Mouse (Mus musculus) frontal cortex, postnatal 36 days (tissue): ENCODE measurements around the gene E330009J07Rik.

Experiments used
- DNase-seq, 2 experiments: peaks; one replicate each; pipeline ENCODE4 v3.0.0; 2022; ENCODE audit warnings: low spot score in 2 of 2

The E330009J07Rik gene

DNA sequence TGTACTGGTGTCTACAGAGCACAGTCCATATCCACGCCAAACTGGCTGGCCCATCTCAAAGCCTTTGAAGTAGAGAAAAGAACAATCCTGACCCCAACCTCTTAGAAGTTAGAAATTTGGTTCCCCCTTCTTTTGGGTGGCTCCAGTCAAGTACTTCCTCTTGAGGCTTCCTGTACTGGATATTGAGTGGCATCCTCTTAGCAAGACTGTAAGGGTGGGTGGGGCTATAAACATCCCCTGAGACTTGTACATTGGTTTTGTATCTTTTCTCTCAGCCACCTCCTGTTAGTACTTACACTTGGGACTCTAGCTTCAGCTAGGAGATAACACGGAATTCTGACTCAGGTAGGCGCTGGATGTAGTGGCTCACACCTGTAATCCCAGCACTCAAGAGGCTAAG is 5.7 kb downstream of the E330009J07Rik start:
- DNase-seq: no peak

DNA sequence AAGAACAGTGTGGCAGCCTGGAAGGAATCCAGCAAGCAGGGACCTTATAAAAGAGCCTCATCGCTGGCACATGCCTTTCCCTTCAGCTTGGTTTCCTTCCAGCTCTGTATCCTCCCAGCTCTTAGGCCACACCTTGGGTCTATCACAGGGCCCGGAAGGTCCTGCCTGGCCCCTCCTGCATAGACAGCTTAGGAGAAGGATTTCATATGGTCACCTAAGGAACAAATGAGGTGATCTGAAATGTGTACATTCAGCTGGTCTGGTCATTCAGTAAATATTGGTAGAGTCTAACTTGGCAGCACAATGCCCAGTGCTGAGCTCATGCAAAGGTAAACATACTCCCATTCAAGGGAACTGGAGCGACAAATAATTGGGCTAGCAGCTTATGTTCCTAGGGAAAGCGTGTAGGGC is 6.4 kb downstream of the E330009J07Rik start:
- DNase-seq: no peak

DNA sequence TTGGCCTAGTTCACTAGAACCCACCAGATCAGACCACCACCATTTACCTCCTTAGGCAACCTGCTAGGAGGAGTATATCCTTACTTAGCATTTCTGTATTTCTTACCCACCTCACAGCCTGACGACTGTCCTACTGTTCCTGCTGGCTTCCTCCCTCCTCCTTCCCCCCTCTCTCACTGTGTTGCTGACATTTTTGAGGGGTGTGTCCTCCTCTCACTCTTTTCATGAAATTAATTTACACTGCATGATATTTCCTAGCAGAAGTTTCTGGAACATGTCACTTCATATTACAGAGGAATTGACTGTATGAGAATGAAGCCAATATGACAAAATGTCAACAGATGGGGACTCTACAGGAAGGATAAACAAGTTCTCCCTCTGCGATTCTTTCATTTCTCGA is 7.2 kb downstream of the E330009J07Rik start:
- DNase-seq: no peak

DNA sequence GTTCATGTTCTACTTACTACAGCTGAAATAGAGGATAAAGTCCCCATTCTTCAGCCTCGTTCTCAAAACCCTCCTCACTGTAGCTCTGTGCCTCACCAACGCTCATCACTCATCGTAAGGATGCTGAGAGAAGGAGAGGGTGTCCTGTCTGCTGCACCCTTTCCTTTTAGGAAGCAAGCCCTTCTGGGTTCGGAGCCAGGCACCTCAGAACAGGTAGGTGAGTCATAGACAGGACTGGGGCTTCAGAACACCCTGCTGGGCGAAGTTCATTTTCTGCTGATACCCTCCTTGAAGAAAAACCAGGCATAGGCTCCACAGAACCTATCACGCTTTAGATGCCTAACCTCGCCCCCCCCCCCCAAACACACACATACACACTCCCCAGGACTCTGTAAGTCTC is 8.5 kb downstream of the E330009J07Rik start:
- no peak for DNase-seq

DNA sequence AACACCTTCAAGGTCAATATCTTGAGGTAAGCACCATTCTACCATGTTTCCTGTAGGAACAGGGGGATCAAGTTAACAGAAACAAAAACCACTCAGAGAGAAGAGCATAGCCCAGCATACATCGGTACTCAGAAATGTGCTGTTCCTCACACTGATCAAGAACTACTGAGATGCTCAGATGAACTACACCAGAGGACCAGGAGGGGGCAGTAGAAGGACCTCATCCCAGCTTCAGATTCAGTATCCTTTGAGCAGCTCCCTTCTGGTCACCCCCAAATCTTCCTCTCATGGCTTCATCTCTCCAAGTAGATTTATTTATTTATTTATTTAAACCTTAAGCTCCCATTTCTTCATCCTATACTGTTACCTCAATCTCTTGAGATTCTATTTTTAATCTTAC is 12.2 kb downstream of the E330009J07Rik start:
- peak in 1 of 2 experiments; percentile 62 for DNase-seq

DNA sequence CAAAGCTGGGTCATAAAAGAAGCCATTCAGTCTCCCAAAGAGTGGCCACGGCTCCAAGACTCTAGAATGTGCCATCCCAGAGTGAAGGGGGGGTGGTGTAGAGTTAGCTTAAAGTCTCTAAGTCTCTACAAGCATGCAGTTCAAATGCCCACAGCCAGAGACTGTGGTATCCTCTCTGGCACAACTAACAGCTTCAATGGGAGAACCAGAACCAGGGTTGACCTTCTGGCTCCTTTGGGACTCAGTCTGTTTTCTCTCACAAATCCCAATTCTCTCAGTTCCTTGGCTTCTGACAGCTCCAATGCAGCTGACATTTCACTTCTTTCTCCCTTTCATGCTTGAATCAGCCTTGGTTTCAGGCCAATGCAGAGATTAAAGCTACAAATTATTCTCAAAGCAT is 12.9 kb downstream of the E330009J07Rik start:
- no peak for DNase-seq

DNA sequence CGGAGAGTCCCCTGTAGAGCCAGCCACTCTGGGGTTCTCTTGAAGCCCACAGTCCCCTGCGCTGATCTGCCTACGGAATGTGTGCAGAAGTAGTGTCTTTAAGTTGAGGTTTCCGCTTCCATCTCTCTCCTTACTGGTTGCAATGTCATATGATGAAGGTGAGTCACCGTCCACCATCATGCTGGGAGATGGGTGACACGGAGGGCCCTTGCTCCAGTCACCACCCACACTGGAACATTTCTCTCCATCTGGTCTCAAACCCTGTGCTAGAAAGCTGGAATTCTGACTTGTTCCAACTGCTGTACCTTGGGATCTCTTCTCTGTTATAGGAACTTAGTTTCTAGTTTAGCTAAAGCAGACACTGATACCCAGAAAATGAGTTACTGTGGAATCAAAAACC is 14.8 kb downstream of the E330009J07Rik start:
- no peak for DNase-seq

DNA sequence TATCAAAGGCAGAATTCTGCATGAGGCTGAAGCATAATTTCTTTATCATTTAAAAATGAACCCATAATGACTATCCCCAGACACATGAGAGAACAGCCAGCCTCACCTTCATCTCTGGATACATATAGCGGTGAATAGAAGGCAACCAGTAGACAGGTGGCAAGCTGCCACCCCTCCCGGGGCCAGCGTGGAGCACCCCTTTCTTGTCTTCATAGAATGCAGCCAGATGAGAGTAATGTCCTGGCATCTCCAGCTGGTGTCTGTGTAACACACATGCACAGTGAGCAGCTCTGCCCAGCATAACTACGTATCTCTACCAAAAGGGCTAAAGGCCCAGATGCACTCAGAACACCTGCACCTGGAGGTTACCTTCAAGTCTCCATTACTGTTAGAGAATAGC is 17.5 kb downstream of the E330009J07Rik start:
- DNase-seq: no peak

DNA sequence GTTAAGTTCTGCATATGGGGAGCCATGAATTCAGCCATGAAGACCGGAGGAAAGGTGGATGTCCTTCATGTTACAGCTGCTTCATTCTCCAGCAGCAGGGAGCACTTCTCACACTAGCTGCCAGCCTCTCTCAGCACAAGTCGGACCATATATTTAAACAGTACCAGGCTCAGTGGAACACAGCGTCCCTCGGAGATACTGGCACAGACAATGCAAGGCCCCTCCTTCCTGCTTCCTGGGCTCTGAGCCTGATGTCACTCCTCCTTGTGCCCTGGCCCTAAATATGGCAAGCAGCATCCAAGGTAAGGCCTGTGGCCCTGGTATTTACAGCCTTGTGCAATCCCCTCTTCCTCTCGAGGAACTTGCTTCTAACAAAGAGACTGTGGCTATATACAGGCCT is 20.1 kb downstream of the E330009J07Rik start:
- DNase-seq: no peak

DNA sequence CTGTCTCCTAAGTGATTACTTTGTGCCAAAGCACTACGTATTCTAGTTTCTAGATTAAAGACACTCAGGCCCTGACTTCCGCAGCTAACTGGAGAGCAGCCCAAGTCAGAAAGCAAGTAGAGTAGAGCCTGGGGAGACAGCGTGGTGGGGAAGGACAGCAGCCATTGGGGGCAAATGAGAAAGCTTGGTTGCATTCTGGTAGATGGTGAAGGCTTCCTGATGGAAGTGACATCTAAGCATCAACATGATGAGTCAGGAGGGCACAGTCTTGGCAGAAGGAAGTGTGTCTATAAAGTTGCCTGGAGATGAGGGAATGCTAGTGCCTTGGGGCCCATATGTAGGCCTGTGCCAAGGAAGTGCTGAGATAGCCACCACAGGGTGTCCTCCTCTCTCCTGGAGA is 22.4 kb downstream of the E330009J07Rik start:
- no peak for DNase-seq

DNA sequence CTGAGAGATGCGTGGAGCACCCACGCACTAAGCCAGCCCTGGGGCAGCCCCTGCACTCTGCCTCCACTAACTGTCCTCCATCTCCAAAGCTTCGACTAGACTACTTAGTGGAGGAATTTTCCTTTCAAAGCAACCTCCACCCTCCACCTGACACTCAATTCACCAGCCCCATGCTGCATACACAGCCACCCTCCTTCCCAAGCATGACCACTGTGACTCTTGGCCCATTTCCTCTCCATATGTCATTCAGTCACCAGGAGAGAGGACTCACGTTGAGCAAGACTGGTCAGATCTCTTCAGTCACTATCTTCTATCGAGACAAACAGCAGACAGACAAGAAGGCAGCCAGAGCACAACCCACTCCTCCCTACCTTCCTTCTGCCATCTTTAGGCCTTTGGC is 22.9 kb downstream of the E330009J07Rik start:
- no peak for DNase-seq

DNA sequence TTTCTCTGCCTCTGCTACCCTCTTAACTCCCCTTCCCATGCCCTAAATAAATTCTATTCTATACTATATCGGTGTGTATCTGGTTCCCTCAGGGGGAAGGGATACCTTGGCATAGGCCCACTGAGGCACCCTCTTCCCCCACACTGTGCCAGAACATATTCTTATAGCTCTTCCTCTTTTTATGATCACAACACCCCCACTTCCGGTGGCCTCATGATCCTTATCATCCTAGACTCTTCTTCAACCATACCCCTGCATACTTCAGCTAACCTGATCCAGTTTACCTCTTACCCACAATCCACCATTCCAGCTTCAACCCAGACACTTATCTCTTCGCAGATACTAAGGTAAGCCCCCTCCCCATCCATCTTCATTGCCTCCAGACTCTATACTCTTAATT is 24.9 kb downstream of the E330009J07Rik start:
- no peak for DNase-seq

DNA sequence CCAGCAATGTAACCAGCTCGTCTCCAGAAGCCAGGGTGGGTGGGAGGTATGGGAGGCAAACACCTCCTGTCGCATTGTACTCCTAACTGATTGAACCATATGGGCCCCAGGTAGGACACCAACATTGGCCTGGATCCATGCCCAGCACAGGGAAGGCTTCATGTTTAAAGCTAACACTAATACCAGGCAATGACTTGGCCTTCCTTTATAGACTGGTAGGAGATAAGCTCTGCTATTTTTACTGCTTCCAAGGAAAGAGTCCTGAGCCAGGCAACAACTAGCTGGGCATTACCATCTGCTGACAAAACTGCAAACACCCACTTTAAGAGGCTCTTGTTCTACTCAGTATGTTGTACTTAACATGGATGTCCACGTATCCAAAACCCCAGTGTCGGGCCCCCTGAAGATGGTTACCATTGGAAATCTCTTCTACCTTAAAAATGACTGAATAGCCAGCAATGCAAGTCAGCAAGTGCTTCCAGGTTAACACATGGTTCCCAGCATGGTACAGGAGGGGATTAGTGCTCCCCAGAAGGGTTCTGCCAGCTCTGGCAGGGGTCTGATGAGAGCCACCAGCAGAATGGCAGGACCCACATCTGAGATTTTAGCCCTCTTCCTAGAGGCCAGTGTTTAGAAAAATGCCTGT is 32.2 kb downstream of the E330009J07Rik start:
- no peak for DNase-seq

DNA sequence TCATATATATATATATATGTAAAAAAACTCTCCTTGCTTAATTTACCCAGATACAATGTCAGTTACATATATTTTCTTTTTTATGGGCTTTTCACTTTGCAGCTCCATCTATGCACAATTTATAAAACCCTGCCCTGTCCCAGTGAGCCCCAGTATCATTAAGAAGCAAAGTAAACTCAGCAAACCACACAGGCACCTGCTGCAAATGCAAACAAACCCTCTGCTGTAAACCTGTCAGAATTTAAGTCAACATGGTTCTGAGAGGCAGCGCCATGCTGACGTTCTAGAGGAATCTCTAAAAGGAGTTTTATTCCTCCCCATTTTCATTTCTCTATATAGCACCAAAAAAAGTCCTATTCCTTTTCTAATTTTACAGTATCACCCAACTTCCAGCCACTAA is 33.9 kb downstream of the E330009J07Rik start:
- no peak for DNase-seq

DNA sequence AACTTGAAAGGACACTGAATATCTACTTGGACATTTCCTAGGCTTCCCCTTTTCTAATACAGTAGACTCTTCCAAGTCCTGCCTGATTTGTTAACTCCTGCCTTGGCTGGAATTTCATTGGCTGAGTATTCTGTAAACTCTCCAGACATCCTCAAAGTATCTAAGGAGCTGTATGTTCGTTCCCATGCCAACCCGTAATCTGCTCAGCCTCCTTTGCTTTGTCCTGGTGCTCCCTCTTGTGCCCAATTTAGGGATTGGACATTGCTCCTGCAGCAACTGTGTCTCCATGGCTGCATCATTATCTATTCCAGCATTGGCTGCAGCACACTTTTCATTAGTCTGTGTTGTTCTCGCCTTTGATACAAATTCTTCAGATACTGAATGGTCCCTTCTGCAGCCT is 42.7 kb downstream of the E330009J07Rik start:
- peak; percentile 82 to 94 for DNase-seq

DNA sequence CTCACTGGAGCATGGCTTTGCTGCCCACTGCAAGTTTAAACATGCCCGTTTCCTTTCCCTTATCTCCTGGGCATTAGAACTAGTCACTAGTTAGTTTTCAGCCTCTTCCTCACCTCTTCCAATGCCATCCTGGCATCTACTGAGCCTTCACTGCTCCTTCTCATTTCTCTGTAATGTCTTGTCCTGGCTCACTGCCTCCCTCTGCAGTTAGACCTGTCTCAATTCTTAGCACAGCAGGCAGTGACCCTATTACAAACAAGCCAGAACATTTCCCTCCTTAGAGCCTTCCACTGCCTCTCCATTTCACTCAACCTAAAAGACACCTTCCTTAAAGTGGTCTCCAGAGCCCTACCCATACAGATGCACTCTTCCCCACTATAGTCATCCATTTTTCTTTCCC is 45.0 kb downstream of the E330009J07Rik start:
- no peak for DNase-seq

DNA sequence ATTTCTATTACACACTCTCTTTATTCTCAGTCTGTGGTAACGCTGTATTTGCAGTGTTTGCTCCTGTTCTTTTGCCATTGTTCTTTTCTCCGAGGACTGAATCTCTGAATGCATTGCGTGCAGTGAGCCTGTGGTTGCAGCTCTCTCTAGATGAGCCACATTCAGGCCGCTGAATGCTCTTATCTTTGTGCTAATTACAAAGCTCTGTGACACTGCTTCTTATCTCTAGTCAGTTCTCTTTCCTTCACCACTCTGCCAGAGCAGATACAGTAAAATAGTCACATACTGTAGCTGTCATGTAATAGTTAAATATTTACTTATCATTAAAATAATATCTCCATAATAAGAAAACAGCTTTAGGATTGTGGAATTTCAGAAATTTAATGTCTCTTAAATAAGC is 47.3 kb downstream of the E330009J07Rik start:
- no peak for DNase-seq

DNA sequence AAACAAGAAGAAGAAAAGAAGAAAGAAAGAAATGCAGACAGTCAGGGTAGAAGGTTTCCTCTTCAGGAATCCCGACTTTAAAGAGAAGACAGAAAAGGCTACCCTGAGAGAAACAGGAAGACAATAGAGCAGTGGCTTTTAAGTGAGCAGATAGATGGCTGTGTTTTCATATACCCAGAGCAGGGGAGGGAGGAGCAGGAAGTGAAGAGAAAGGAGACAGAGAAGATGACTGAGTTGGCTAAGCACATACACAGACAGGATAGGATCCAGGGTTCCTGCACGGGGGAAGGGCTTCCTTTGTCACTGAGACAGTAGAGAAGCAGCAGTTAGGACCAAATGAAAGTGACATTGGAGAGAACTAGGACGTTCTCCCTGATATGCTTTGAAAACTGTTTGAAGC is 50.3 kb downstream of the E330009J07Rik start:
- no peak for DNase-seq

DNA sequence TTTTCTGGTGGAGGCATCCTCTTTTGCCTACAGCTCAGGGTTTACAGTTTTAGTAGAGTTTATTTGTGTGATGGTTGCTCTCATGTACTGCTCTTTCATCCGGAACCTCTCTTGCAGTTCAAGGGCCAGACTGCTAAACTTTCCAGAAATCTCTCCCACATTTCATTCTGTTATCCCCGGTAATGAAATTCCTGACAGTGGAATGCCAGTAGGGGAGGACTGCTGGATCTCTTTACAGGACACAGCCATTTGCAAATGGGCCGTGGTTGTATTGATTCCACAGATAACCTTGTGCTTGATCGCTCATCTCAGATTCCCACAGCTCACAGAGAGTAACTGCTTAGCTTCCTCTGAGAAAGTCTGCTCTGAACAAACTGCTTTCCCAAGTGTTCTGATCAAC is 54.0 kb downstream of the E330009J07Rik start:
- no peak for DNase-seq

DNA sequence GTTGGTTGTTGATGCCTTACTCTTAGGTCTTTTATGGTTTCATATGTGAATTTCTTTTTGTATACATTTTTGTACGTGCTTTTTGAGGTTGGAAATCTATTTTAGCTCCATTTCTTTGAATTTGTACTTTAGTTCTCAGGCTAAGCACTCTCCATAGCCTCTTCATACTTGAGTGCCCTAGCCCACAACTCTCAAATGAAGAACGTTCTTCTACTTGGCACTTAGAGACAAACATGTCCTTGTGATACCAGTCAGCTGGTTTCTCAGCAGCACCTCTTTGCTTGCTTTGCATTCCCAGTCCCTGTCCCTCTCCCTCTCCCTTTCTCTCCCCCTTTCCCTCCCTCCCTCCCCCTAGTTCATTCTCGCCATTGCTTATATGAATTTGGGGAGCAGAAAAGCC is 55.8 kb downstream of the E330009J07Rik start:
- DNase-seq: no peak

DNA sequence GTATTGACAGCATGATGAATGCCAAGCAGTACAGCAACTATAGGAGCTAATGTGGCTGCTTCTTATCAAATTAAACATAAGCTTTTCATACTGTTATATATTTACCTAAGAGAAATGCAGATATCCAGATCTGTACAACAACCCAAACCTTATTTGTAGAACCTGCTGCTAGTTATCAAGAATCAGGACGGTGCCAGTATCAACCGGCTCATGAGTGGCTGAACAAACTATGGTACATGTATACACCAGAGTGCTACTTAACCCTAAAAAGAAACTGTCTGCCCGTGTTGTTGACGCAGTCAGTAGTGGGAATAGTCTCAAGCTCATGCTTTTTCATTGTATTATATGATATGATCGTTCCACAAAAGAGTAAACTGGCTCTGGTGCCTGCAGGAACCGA is 64.9 kb downstream of the E330009J07Rik start:
- no peak for DNase-seq

DNA sequence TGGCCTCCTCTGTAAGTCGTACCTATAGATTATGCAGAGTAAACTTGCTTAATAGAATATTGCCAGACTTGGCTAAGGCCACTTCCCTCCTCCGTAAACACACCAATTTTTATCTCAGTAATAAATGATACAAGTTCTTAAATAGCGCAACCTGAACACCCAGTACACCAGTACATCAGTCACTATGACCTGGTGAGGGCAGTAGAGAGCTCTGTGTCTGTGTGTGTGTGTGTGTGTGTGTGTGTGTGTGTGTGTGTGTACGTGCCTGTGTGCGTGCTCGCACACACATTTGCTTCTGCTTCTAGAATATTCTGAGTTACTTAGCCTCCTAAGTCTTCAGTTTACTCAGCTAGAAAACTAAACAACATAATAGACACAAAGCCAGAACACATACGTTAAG is 82.6 kb downstream of the E330009J07Rik start:
- no peak for DNase-seq
